Mouse (Mus musculus) hindbrain, embryonic 10.5 days (tissue): Measurements from ENCODE around the gene Adora1. TPM values are rescaled to one million over a fixed set of nuclear protein-coding genes. Genes with fewer than 3 reads are reported as not detected.

Experiments
- DNase-seq: peaks from one replicate; pipeline ENCODE4 v3.0.0-alpha.2; 2017; ENCODE audit warnings: low spot score
- H3K27ac ChIP-seq: fragments of 300-500 bp; sonication (generic); 2 replicates; pipeline ENCODE4 v1.5.1; 2016; ENCODE audit warnings: mild to moderate bottlenecking, moderate library complexity
- H3K27me3 ChIP-seq: fragments of 300-500 bp; sonication (generic); 2 replicates; pipeline ENCODE4 v1.6.1; 2016; ENCODE audit warnings: mild to moderate bottlenecking; ENCODE audit not compliant: poor library complexity, insufficient read depth, severe bottlenecking
- H3K36me3 ChIP-seq: fragments of 300-500 bp; sonication (generic); 2 replicates; pipeline ENCODE4 v1.6.1; 2016; ENCODE audit warnings: mild to moderate bottlenecking, moderate library complexity
- H3K4me1 ChIP-seq: fragments of 300-500 bp; sonication (generic); replicated peaks from 2 replicates; pipeline ENCODE4 v1.6.1; 2016; ENCODE audit warnings: mild to moderate bottlenecking
- H3K4me3 ChIP-seq: fragments of 300-500 bp; sonication (generic); 2 replicates; pipeline ENCODE4 v1.5.1; 2016; ENCODE audit warnings: mild to moderate bottlenecking, moderate library complexity
- H3K9me3 ChIP-seq: fragments of 300-500 bp; sonication (generic); 2 replicates; pipeline ENCODE4 v1.6.1; 2016; ENCODE audit warnings: mild to moderate bottlenecking, moderate library complexity
- WGBS: fragments of 180-500 bp; shearing (Covaris S2); methylation state at CpG from one replicate; pipeline ENCODE4 v1.1.7; 2016; 5-methylcytosine and 5-hydroxymethylcytosine counted together
- polyA plus RNA-seq: library from polyadenylated mRNA; unstranded; fragments of >200 nt; fragmentation: Nextera tagmentation; extraction: Ambion mirVana; gene quantifications from 2 replicates; pipeline ENCODE4 v1.2.1, GENCODE M21; 2016

The Adora1 gene
- polyA plus RNA-seq, 1 experiment from 2014 or later, result 0.37 TPM

DNA sequence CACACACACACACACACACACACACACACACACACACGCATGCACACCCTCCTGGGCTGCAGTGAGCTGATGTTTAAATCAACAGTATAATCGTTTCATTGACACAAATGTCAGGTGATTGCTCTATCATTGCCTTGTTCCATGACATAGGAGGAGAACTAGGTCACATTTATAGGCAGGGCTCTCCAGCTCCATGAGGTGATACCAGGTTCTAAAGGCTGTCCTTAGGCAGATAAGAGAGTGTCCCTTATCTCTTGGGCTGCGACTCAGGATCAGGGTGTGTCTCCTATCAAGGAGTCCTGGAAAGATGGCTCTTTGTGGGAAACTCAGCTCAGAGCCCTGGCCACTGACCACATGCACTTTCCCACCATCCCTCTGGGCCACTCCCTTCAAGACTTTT lies 66.7 kb downstream of the Adora1 start:
- Histone ChIP-seq H3K36me3 (no peaks in the 10 kb centered on the region), H3K4me1 (peaks cover 5% of the 10 kb centered on the region; the same call in 1 of the 2 replicates), H3K27ac (no peak overlapping the region), H3K4me3 (no peak overlapping the region), H3K27me3 (no peaks in the 10 kb centered on the region), H3K9me3 (no peaks in the 10 kb centered on the region)
- WGBS, result 90% methylated on average over 3 of the region's 3 CpGs
- DNase-seq, result no peak

GRCm38 (mm10) chr1:134167416-134168305 lies 67.6 kb downstream of the Adora1 start:
- Histone ChIP-seq H3K27ac (no peak overlapping the region), H3K36me3 (no peaks in the 10 kb centered on the region), H3K4me3 (no peak overlapping the region), H3K9me3 (no peaks in the 10 kb centered on the region), H3K4me1 (peaks cover 5% of the 10 kb centered on the region; the same call in 1 of the 2 replicates), H3K27me3 (no peaks in the 10 kb centered on the region)
- DNase-seq, result no peak
- 57% methylated on average over 14 of the region's 14 CpGs for WGBS

- Histone ChIP-seq H3K4me3 (no peak overlapping the region), H3K9me3 (no peaks in the 10 kb centered on the region), H3K27me3 (no peaks in the 10 kb centered on the region), H3K4me1 (peaks cover 12% of the 10 kb centered on the region; the same call in 1 of the 2 replicates), H3K27ac (no peak overlapping the region), H3K36me3 (no peaks in the 10 kb centered on the region)
- DNase-seq, result no peak
- WGBS, result 96% methylated on average over 3 of the region's 3 CpGs
These were observed 68.7 kb downstream of the Adora1 start for GRCm38 (mm10) chr1:134166547-134166946.

- H3K36me3 ChIP-seq, result no peaks in the 10 kb centered on the region
- 71% methylated on average over 4 of the region's 4 CpGs for WGBS
- no peak for DNase-seq
- no peaks in the 10 kb centered on the region for H3K27me3 ChIP-seq
- H3K9me3 ChIP-seq, result no peaks in the 10 kb centered on the region
- H3K4me1 ChIP-seq, result peaks cover 21% of the 10 kb centered on the region; the same call in 1 of the 2 replicates
- no peak overlapping the region for H3K4me3 ChIP-seq
- no peak overlapping the region for H3K27ac ChIP-seq
These were observed 70.8 kb downstream of the Adora1 start for GRCm38 (mm10) chr1:134164454-134164853.

GRCm38 (mm10) chr1:134163476-134163875 lies 71.8 kb downstream of the Adora1 start:
- Histone ChIP-seq H3K4me3 (no peak overlapping the region), H3K9me3 (no peaks in the 10 kb centered on the region), H3K27ac (no peak overlapping the region), H3K27me3 (no peaks in the 10 kb centered on the region), H3K36me3 (no peaks in the 10 kb centered on the region), H3K4me1 (peaks cover 21% of the 10 kb centered on the region; the same call in 1 of the 2 replicates)
- DNase-seq, result no peak
- WGBS, result 89% methylated on average over 7 of the region's 7 CpGs

GRCm38 (mm10) chr1:134162510-134163225 lies 72.6 kb downstream of the Adora1 start:
- H3K9me3 ChIP-seq, result no peaks in the 10 kb centered on the region
- H3K27me3 ChIP-seq, result no peaks in the 10 kb centered on the region
- DNase-seq, result no peak
- H3K36me3 ChIP-seq, result no peaks in the 10 kb centered on the region
- H3K4me1 ChIP-seq, result peaks cover 20% of the 10 kb centered on the region; the same call in 1 of the 2 replicates
- H3K27ac ChIP-seq, result no peak overlapping the region
- H3K4me3 ChIP-seq, result no peak overlapping the region
- WGBS, result 84% methylated on average over 6 of the region's 6 CpGs

- Histone ChIP-seq H3K27ac (no peak overlapping the region), H3K4me3 (no peak overlapping the region), H3K9me3 (no peaks in the 10 kb centered on the region), H3K4me1 (peaks cover 15% of the 10 kb centered on the region; the same call in 1 of the 2 replicates), H3K36me3 (no peaks in the 10 kb centered on the region), H3K27me3 (no peaks in the 10 kb centered on the region)
- DNase-seq, result no peak
- 83% methylated on average over 6 of the region's 6 CpGs for WGBS
These were observed 73.8 kb downstream of the Adora1 start for GRCm38 (mm10) chr1:134161399-134161798.

- WGBS, result 88% methylated on average over 3 of the region's 3 CpGs
- no peaks in the 10 kb centered on the region for H3K27me3 ChIP-seq
- H3K27ac ChIP-seq, result no peak overlapping the region
- H3K36me3 ChIP-seq, result no peaks in the 10 kb centered on the region
- H3K4me1 ChIP-seq, result peaks cover 15% of the 10 kb centered on the region; the same call in 1 of the 2 replicates
- no peak for DNase-seq
- H3K4me3 ChIP-seq, result no peak overlapping the region
- no peaks in the 10 kb centered on the region for H3K9me3 ChIP-seq
These were observed 74.8 kb downstream of the Adora1 start for GRCm38 (mm10) chr1:134160404-134160803.

GRCm38 (mm10) chr1:134154655-134155054 lies 80.6 kb downstream of the Adora1 start:
- no peak overlapping the region for H3K4me3 ChIP-seq
- 53% methylated on average over 3 of the region's 3 CpGs for WGBS

GRCm38 (mm10) chr1:134154121-134154520 lies 81.1 kb downstream of the Adora1 start:
- DNase-seq, result no peak
- no peak overlapping the region for H3K4me3 ChIP-seq
- 0 out of 2 replicates have a peak, but pooled peaks cover 3% of the 10 kb centered on the region for H3K9me3 ChIP-seq
- H3K27me3 ChIP-seq, result no peaks in the 10 kb centered on the region
- H3K27ac ChIP-seq, result no peak overlapping the region
- no peaks in the 10 kb centered on the region; the same call in 1 of the 2 replicates for H3K4me1 ChIP-seq
- 93% methylated on average over 3 of the region's 3 CpGs for WGBS
- H3K36me3 ChIP-seq, result no peaks in the 10 kb centered on the region

More at GRCm38 (mm10) chr1:134154655-134155054, 80.6 kb downstream of the Adora1 start:
- Histone ChIP-seq H3K27me3 (no peaks in the 10 kb centered on the region), H3K27ac (no peak overlapping the region), H3K36me3 (no peaks in the 10 kb centered on the region), H3K4me1 (no peaks in the 10 kb centered on the region; the same call in 1 of the 2 replicates), H3K9me3 (0 out of 2 replicates have a peak, but pooled peaks cover 3% of the 10 kb centered on the region)
- DNase-seq, result no peak

DNA sequence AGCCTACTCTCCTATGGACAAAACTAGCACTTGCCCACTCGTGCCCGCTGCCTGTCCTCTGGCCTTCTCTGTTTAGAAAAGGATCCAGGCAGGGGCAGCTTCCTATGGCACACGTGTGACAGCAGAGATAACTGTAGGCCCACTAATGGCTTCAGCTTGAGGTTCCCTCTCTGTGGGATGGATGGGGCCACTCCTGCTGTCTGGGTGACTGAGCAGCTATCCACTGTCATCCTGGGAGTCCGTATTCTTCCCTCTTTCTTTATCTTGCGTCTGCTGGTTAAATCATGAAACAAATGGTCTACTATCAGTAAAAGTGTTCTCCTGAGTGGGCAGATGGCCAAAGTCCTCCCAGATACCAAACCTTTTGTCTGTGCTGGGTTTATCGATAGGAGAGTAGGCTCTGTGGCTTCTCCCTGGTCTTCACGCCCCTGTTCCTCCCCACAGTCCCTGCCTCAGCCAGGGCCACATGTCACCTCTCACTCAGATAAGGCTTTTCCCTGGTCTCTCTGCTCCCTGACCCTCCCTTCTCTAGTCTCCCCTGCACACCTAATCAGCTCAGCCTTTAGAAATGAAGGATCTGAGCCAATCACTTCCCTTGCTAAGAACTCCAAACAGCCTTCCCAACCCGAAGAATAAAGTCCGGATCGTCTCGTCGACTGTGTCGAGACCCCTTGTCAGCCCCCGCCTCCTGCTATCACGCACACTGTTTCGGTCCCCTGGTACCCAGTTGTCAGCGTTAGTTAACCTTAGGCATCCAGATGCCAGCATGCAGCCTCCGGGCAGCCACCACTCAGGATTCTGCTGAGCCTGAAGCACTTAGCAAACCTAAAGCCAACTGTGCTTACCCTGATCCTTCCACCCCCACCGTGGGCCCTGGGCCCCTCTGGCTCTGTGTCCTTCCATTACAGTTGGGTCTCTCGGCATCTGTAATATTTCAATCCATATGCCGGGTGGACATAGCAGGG lies 82.3 kb downstream of the Adora1 start:
- WGBS, result 78% methylated on average over 21 of the region's 21 CpGs
- no peak overlapping the region; the same call in 1 of the 2 replicates for H3K27ac ChIP-seq
- DNase-seq, result no peak
- no peaks in the 10 kb centered on the region for H3K36me3 ChIP-seq
- H3K9me3 ChIP-seq, result 0 out of 2 replicates have a peak, but pooled peaks cover 3% of the 10 kb centered on the region
- no peak overlapping the region for H3K4me3 ChIP-seq
- no peaks in the 10 kb centered on the region; the same call in 1 of the 2 replicates for H3K4me1 ChIP-seq
- no peaks in the 10 kb centered on the region for H3K27me3 ChIP-seq
